Mouse (Mus musculus): ENCODE measurements around the gene Gorab. TPM values are rescaled to one million over a fixed set of nuclear protein-coding genes. Genes with fewer than 3 reads are reported as not detected.

The Gorab gene
- polyA plus RNA-seq, 1 experiment from 2014 or later, result 40.1 TPM

GRCm38 (mm10) chr1:163357733-163358132, 45.7 kb downstream of the Gorab start:
- H3K4me3 ChIP-seq (replicated peaks), result peak overlapping the region; percentile 33
- H3K4me1 ChIP-seq (replicated peaks), result peaks cover 54% of the 10 kb centered on the region
- ATAC-seq (ENCODE audit: insufficient number of reproducible peaks, insufficient read depth, low FRiP score, low TSS enrichment, low read depth), result no peak
- no peaks in the 10 kb centered on the region for H3K9me3 ChIP-seq
- no peaks in the 10 kb centered on the region for H3K36me3 ChIP-seq
- peak overlapping the region; percentile 71 for H3K27ac ChIP-seq
- H3K27me3 ChIP-seq, result no peaks in the 10 kb centered on the region
- WGBS, result 13% methylated on average over 6 of the region's 6 CpGs
- H3K4me2 ChIP-seq, result peak overlapping the region; percentile 51
- no peak overlapping the region for H3K9ac ChIP-seq (replicated peaks)

GRCm38 (mm10) chr1:163356167-163356566, 47.3 kb downstream of the Gorab start:
- H3K27ac ChIP-seq, result peak overlapping the region; percentile 53
- H3K4me2 ChIP-seq, result no peak overlapping the region

DNA sequence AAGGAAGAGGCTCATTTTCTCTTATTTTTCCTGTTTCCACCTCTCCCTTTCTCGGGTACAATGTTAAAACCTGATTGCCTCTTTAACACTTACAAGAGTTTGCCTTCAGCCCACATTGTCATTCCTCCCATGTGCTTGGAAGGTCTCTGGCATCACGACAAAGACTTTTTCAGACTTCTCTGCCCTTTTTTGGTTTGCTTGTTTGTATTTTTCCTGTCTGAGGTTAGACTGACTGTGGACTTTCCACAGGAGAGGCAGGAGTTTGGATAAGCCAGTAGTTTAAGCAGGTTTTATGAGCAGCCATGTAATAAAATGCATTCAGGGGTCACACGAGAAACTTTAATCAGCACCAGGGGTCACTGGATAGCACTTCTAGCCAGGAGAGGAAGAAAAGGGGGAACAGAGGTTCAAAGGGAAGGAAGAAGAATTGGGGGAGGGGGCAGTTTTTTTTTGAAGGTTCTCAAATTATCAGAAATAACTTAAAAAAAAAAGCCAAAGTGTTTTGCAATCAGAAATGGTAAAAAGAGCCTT, 47.8 kb downstream of the Gorab start:
- ATAC-seq (ENCODE audit: insufficient number of reproducible peaks, insufficient read depth, low FRiP score, low TSS enrichment, low read depth), result no peak
- peaks cover 35% of the 10 kb centered on the region for H3K4me1 ChIP-seq (replicated peaks)
- no peaks in the 10 kb centered on the region for H3K27me3 ChIP-seq
- no peak overlapping the region for H3K4me3 ChIP-seq (replicated peaks)
- no peak overlapping the region for H3K9ac ChIP-seq (replicated peaks)
- WGBS, result 6% methylated on average over 3 of the region's 3 CpGs
- H3K9me3 ChIP-seq, result no peaks in the 10 kb centered on the region
- H3K4me2 ChIP-seq, result no peak overlapping the region
- H3K27ac ChIP-seq, result peak overlapping the region; percentile 53
- H3K36me3 ChIP-seq, result no peaks in the 10 kb centered on the region

More at GRCm38 (mm10) chr1:163356167-163356566, 47.3 kb downstream of the Gorab start:
- WGBS, result 10% methylated on average over 4 of the region's 4 CpGs
- ATAC-seq (ENCODE audit: insufficient number of reproducible peaks, insufficient read depth, low FRiP score, low TSS enrichment, low read depth), result no peak
- H3K9me3 ChIP-seq, result no peaks in the 10 kb centered on the region
- H3K27me3 ChIP-seq, result no peaks in the 10 kb centered on the region
- H3K9ac ChIP-seq (replicated peaks), result no peak overlapping the region
- no peaks in the 10 kb centered on the region for H3K36me3 ChIP-seq
- peaks cover 39% of the 10 kb centered on the region for H3K4me1 ChIP-seq (replicated peaks)
- H3K4me3 ChIP-seq (replicated peaks), result no peak overlapping the region

- no peak for ATAC-seq (ENCODE audit: insufficient number of reproducible peaks, insufficient read depth, low FRiP score, low TSS enrichment, low read depth)
- no peak overlapping the region for H3K27ac ChIP-seq
- H3K4me1 ChIP-seq (replicated peaks), result peaks cover 12% of the 10 kb centered on the region
- H3K4me2 ChIP-seq, result no peak overlapping the region
- no peaks in the 10 kb centered on the region for H3K36me3 ChIP-seq
- no peaks in the 10 kb centered on the region for H3K9me3 ChIP-seq
- H3K27me3 ChIP-seq, result no peaks in the 10 kb centered on the region
- no peak overlapping the region for H3K9ac ChIP-seq (replicated peaks)
- no peak overlapping the region for H3K4me3 ChIP-seq (replicated peaks)
- WGBS, result 76% methylated on average over 3 of the region's 3 CpGs
These were observed 52.5 kb downstream of the Gorab start for GRCm38 (mm10) chr1:163350988-163351387.

DNA sequence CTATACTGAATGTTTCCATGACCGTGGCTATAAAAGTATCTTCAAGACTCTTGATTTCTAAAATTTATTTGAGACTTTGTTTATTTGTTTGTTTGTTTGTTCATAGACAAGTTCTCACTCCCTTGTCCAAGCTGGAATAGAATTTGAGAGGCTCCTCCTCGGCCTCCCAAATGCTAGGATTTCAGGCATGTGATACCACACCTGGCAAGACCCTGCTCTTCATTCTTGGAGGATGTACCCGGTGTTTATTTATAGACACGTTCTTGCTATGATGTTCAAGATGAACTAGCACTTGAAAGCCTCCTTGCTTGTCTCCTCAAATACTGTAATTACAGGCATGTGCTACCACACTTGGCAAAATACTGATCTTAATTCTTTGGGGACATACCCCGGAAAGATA, 57.9 kb downstream of the Gorab start:
- Histone ChIP-seq H3K4me3 (replicated peaks) (no peak overlapping the region), H3K4me2 (no peak overlapping the region), H3K9ac (replicated peaks) (no peak overlapping the region), H3K36me3 (no peaks in the 10 kb centered on the region), H3K27me3 (no peaks in the 10 kb centered on the region), H3K4me1 (replicated peaks) (no peaks in the 10 kb centered on the region), H3K9me3 (no peaks in the 10 kb centered on the region), H3K27ac (no peak overlapping the region)
- ATAC-seq (ENCODE audit: insufficient number of reproducible peaks, insufficient read depth, low FRiP score, low TSS enrichment, low read depth), result no peak
- WGBS, result 84% methylated on average over 5 of the region's 5 CpGs

GRCm38 (mm10) chr1:163344931-163345330, 58.5 kb downstream of the Gorab start:
- Histone ChIP-seq H3K4me2 (no peak overlapping the region), H3K4me1 (replicated peaks) (no peaks in the 10 kb centered on the region), H3K27ac (no peak overlapping the region), H3K9ac (replicated peaks) (no peak overlapping the region), H3K9me3 (no peaks in the 10 kb centered on the region), H3K36me3 (no peaks in the 10 kb centered on the region), H3K4me3 (replicated peaks) (no peak overlapping the region), H3K27me3 (no peaks in the 10 kb centered on the region)
- 34% methylated on average over 1 of the region's 1 CpGs for WGBS
- no peak for ATAC-seq (ENCODE audit: insufficient number of reproducible peaks, insufficient read depth, low FRiP score, low TSS enrichment, low read depth)

DNA sequence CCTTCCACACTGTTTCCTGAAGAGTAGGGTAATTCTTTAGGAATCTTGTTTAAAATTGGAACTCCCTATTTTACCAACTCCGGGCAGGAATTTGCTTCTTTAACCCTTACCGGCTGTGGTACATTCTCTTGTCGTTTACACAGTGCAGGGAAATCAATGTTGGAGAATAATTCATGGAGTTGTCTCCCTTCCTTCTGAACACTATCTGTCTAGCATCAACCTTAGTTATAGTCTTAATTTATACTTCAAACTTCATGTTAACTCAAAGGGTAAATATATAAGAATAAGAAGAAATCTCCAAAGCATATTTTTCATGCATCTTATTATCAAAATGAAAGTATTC, 64.3 kb downstream of the Gorab start:
- Histone ChIP-seq H3K27me3 (no peaks in the 10 kb centered on the region), H3K4me2 (no peak overlapping the region), H3K4me3 (replicated peaks) (no peak overlapping the region), H3K4me1 (replicated peaks) (0 out of 2 replicates have a peak, but pooled peaks cover 3% of the 10 kb centered on the region), H3K36me3 (no peaks in the 10 kb centered on the region), H3K27ac (no peak overlapping the region), H3K9me3 (no peaks in the 10 kb centered on the region), H3K9ac (replicated peaks) (no peak overlapping the region)
- no peak for ATAC-seq (ENCODE audit: insufficient number of reproducible peaks, insufficient read depth, low FRiP score, low TSS enrichment, low read depth)
- 86% methylated on average over 3 of the region's 3 CpGs for WGBS

GRCm38 (mm10) chr1:163338525-163339218, 64.8 kb downstream of the Gorab start:
- no peak for ATAC-seq (ENCODE audit: insufficient number of reproducible peaks, insufficient read depth, low FRiP score, low TSS enrichment, low read depth)
- Histone ChIP-seq H3K27me3 (no peaks in the 10 kb centered on the region), H3K36me3 (no peaks in the 10 kb centered on the region), H3K4me1 (replicated peaks) (0 out of 2 replicates have a peak, but pooled peaks cover 3% of the 10 kb centered on the region), H3K27ac (no peak overlapping the region), H3K4me2 (no peak overlapping the region), H3K9me3 (no peaks in the 10 kb centered on the region), H3K4me3 (replicated peaks) (no peak overlapping the region), H3K9ac (replicated peaks) (no peak overlapping the region)
- WGBS, result 70% methylated on average over 7 of the region's 7 CpGs

- H3K9me3 ChIP-seq, result no peaks in the 10 kb centered on the region
- no peak overlapping the region for H3K9ac ChIP-seq (replicated peaks)
- no peaks in the 10 kb centered on the region for H3K27me3 ChIP-seq
- H3K4me1 ChIP-seq (replicated peaks), result 0 out of 2 replicates have a peak, but pooled peaks cover 3% of the 10 kb centered on the region
- no peaks in the 10 kb centered on the region for H3K36me3 ChIP-seq
- H3K4me3 ChIP-seq (replicated peaks), result no peak overlapping the region
- no peak for ATAC-seq (ENCODE audit: insufficient number of reproducible peaks, insufficient read depth, low FRiP score, low TSS enrichment, low read depth)
- H3K4me2 ChIP-seq, result no peak overlapping the region
- WGBS, result 90% methylated on average over 2 of the region's 2 CpGs
- no peak overlapping the region for H3K27ac ChIP-seq
These were observed 65.6 kb downstream of the Gorab start for GRCm38 (mm10) chr1:163337821-163338220.

Other genes starting within 250 kb of the Gorab start
- gene Prrx1, start 90.0 kb downstream of the Gorab start, polyA plus RNA-seq (2016; fragmentation: Nextera tagmentation; extraction: Ambion mirVana), result 194 and 204 TPM in 2 replicates

All from limb, embryonic 12.5 days (tissue).